Mouse (Mus musculus): Measurements from ENCODE around the gene Hbb-bs. TPM values are rescaled to one million over a fixed set of nuclear protein-coding genes. Genes with fewer than 3 reads are reported as not detected.

Hbb-bs gene
- 3,842 and 4,307 TPM in 2 replicates for polyA plus RNA-seq (2014; fragmentation: Nextera tagmentation; extraction: Ambion mirVana)

GRCm38 (mm10) chr7:103827808-103828207 is at the start of gene Hbb-bs:
Gene Hbb-bs (minus strand): TSS chr7:103828096.
- no peak within 1 kb of the TSS for H3K27ac ChIP-seq (ENCODE audit: low read depth, low read length)
- no peaks in the 10 kb centered on the region for H3K4me1 ChIP-seq (ENCODE audit: control insufficient read depth, insufficient read depth, low read length)
- H3K36me3 ChIP-seq (ENCODE audit: control insufficient read depth, insufficient read depth, low read length) = no peaks in the 10 kb centered on the region
- no peaks in the 10 kb centered on the region for H3K27me3 ChIP-seq (ENCODE audit: control insufficient read depth, insufficient read depth, low read length)
- H3K9ac ChIP-seq (ENCODE audit: low read depth, low read length) = no peak within 1 kb of the TSS
- no peaks in the 10 kb centered on the region for H3K9me3 ChIP-seq (ENCODE audit: control insufficient read depth, low read length)
- no peak for ATAC-seq (ENCODE audit: low FRiP score, low TSS enrichment)
- no peak within 1 kb of the TSS for H3K4me3 ChIP-seq (ENCODE audit: low read length)
- H3K4me2 ChIP-seq (replicated peaks; ENCODE audit: low read depth, low read length) = no peak within 1 kb of the TSS
- WGBS = 93% methylated on average over 4 of the region's 4 CpGs

GRCm38 (mm10) chr7:103877093-103877492 is 49.2 kb upstream of the Hbb-bs start:
- Histone ChIP-seq H3K27me3 (ENCODE audit: control insufficient read depth, insufficient read depth, low read length) (no peaks in the 10 kb centered on the region), H3K36me3 (ENCODE audit: control insufficient read depth, insufficient read depth, low read length) (no peaks in the 10 kb centered on the region), H3K4me3 (ENCODE audit: low read length) (no peak overlapping the region), H3K4me2 (replicated peaks; ENCODE audit: low read depth, low read length) (no peak overlapping the region), H3K4me1 (ENCODE audit: control insufficient read depth, insufficient read depth, low read length) (no peaks in the 10 kb centered on the region), H3K9ac (ENCODE audit: low read depth, low read length) (no peak overlapping the region), H3K27ac (ENCODE audit: low read depth, low read length) (no peak overlapping the region), H3K9me3 (ENCODE audit: control insufficient read depth, low read length) (no peaks in the 10 kb centered on the region)
- 87% methylated on average over 2 of the region's 2 CpGs for WGBS
- no peak for ATAC-seq (ENCODE audit: low FRiP score, low TSS enrichment)

- H3K4me2 ChIP-seq (replicated peaks; ENCODE audit: low read depth, low read length) = no peak overlapping the region
- ATAC-seq (ENCODE audit: low FRiP score, low TSS enrichment) = no peak
- H3K4me1 ChIP-seq (ENCODE audit: control insufficient read depth, insufficient read depth, low read length) = no peaks in the 10 kb centered on the region
- no peak overlapping the region for H3K9ac ChIP-seq (ENCODE audit: low read depth, low read length)
- no peak overlapping the region for H3K4me3 ChIP-seq (ENCODE audit: low read length)
- H3K27ac ChIP-seq (ENCODE audit: low read depth, low read length) = no peak overlapping the region
- no peaks in the 10 kb centered on the region for H3K36me3 ChIP-seq (ENCODE audit: control insufficient read depth, insufficient read depth, low read length)
- H3K9me3 ChIP-seq (ENCODE audit: control insufficient read depth, low read length) = no peaks in the 10 kb centered on the region
- WGBS = 48% methylated on average over 5 of the region's 5 CpGs
- H3K27me3 ChIP-seq (ENCODE audit: control insufficient read depth, insufficient read depth, low read length) = no peaks in the 10 kb centered on the region
Measured at GRCm38 (mm10) chr7:103874451-103874850, 46.6 kb upstream of the Hbb-bs start.

GRCm38 (mm10) chr7:103873064-103873463 is 45.2 kb upstream of the Hbb-bs start:
- H3K36me3 ChIP-seq (ENCODE audit: control insufficient read depth, insufficient read depth, low read length) = no peaks in the 10 kb centered on the region
- H3K27me3 ChIP-seq (ENCODE audit: control insufficient read depth, insufficient read depth, low read length) = no peaks in the 10 kb centered on the region
- no peak overlapping the region for H3K4me2 ChIP-seq (replicated peaks; ENCODE audit: low read depth, low read length)
- H3K4me3 ChIP-seq (ENCODE audit: low read length) = no peak overlapping the region
- no peak overlapping the region for H3K9ac ChIP-seq (ENCODE audit: low read depth, low read length)
- 8% methylated on average over 1 of the region's 1 CpGs for WGBS
- H3K4me1 ChIP-seq (ENCODE audit: control insufficient read depth, insufficient read depth, low read length) = no peaks in the 10 kb centered on the region
- no peak for ATAC-seq (ENCODE audit: low FRiP score, low TSS enrichment)
- no peak overlapping the region for H3K27ac ChIP-seq (ENCODE audit: low read depth, low read length)
- no peaks in the 10 kb centered on the region for H3K9me3 ChIP-seq (ENCODE audit: control insufficient read depth, low read length)

- Histone ChIP-seq H3K36me3 (ENCODE audit: control insufficient read depth, insufficient read depth, low read length) (no peaks in the 10 kb centered on the region), H3K27me3 (ENCODE audit: control insufficient read depth, insufficient read depth, low read length) (no peaks in the 10 kb centered on the region), H3K4me2 (replicated peaks; ENCODE audit: low read depth, low read length) (no peak overlapping the region), H3K27ac (ENCODE audit: low read depth, low read length) (no peak overlapping the region), H3K4me3 (ENCODE audit: low read length) (no peak overlapping the region), H3K9ac (ENCODE audit: low read depth, low read length) (no peak overlapping the region), H3K9me3 (ENCODE audit: control insufficient read depth, low read length) (no peaks in the 10 kb centered on the region), H3K4me1 (ENCODE audit: control insufficient read depth, insufficient read depth, low read length) (no peaks in the 10 kb centered on the region)
- no peak for ATAC-seq (ENCODE audit: low FRiP score, low TSS enrichment)
Measured at GRCm38 (mm10) chr7:103870667-103871066, 42.8 kb upstream of the Hbb-bs start.

GRCm38 (mm10) chr7:103865716-103866115 is 37.8 kb upstream of the Hbb-bs start:
- Histone ChIP-seq H3K36me3 (ENCODE audit: control insufficient read depth, insufficient read depth, low read length) (no peaks in the 10 kb centered on the region), H3K9ac (ENCODE audit: low read depth, low read length) (no peak overlapping the region), H3K27ac (ENCODE audit: low read depth, low read length) (no peak overlapping the region), H3K4me2 (replicated peaks; ENCODE audit: low read depth, low read length) (no peak overlapping the region), H3K4me3 (ENCODE audit: low read length) (no peak overlapping the region), H3K27me3 (ENCODE audit: control insufficient read depth, insufficient read depth, low read length) (no peaks in the 10 kb centered on the region), H3K4me1 (ENCODE audit: control insufficient read depth, insufficient read depth, low read length) (no peaks in the 10 kb centered on the region), H3K9me3 (ENCODE audit: control insufficient read depth, low read length) (no peaks in the 10 kb centered on the region)
- no peak for ATAC-seq (ENCODE audit: low FRiP score, low TSS enrichment)

GRCm38 (mm10) chr7:103861531-103861930 is 33.6 kb upstream of the Hbb-bs start:
- Histone ChIP-seq H3K27me3 (ENCODE audit: control insufficient read depth, insufficient read depth, low read length) (no peaks in the 10 kb centered on the region), H3K4me1 (ENCODE audit: control insufficient read depth, insufficient read depth, low read length) (no peaks in the 10 kb centered on the region), H3K4me2 (replicated peaks; ENCODE audit: low read depth, low read length) (no peak overlapping the region), H3K9ac (ENCODE audit: low read depth, low read length) (no peak overlapping the region), H3K4me3 (ENCODE audit: low read length) (no peak overlapping the region), H3K36me3 (ENCODE audit: control insufficient read depth, insufficient read depth, low read length) (no peaks in the 10 kb centered on the region), H3K27ac (ENCODE audit: low read depth, low read length) (no peak overlapping the region), H3K9me3 (ENCODE audit: control insufficient read depth, low read length) (no peaks in the 10 kb centered on the region)
- no peak for ATAC-seq (ENCODE audit: low FRiP score, low TSS enrichment)
- WGBS = 85% methylated on average over 3 of the region's 3 CpGs

- H3K36me3 ChIP-seq (ENCODE audit: control insufficient read depth, insufficient read depth, low read length) = no peaks in the 10 kb centered on the region
- no peaks in the 10 kb centered on the region for H3K9me3 ChIP-seq (ENCODE audit: control insufficient read depth, low read length)
- no peak overlapping the region for H3K9ac ChIP-seq (ENCODE audit: low read depth, low read length)
- H3K4me3 ChIP-seq (ENCODE audit: low read length) = no peak overlapping the region
- no peak overlapping the region for H3K27ac ChIP-seq (ENCODE audit: low read depth, low read length)
- peak; percentile 68; the same call in 1 of the 2 replicates for ATAC-seq (ENCODE audit: low FRiP score, low TSS enrichment)
- 46% methylated on average over 1 of the region's 1 CpGs for WGBS
- no peaks in the 10 kb centered on the region for H3K4me1 ChIP-seq (ENCODE audit: control insufficient read depth, insufficient read depth, low read length)
- no peak overlapping the region for H3K4me2 ChIP-seq (replicated peaks; ENCODE audit: low read depth, low read length)
- H3K27me3 ChIP-seq (ENCODE audit: control insufficient read depth, insufficient read depth, low read length) = no peaks in the 10 kb centered on the region
Measured at GRCm38 (mm10) chr7:103860855-103861254, 33.0 kb upstream of the Hbb-bs start.

- Histone ChIP-seq H3K36me3 (ENCODE audit: control insufficient read depth, insufficient read depth, low read length) (no peaks in the 10 kb centered on the region), H3K4me2 (replicated peaks; ENCODE audit: low read depth, low read length) (no peak overlapping the region), H3K27me3 (ENCODE audit: control insufficient read depth, insufficient read depth, low read length) (no peaks in the 10 kb centered on the region), H3K4me3 (ENCODE audit: low read length) (no peak overlapping the region), H3K9ac (ENCODE audit: low read depth, low read length) (no peak overlapping the region), H3K9me3 (ENCODE audit: control insufficient read depth, low read length) (no peaks in the 10 kb centered on the region), H3K27ac (ENCODE audit: low read depth, low read length) (no peak overlapping the region), H3K4me1 (ENCODE audit: control insufficient read depth, insufficient read depth, low read length) (no peaks in the 10 kb centered on the region)
- 78% methylated on average over 2 of the region's 2 CpGs for WGBS
- no peak for ATAC-seq (ENCODE audit: low FRiP score, low TSS enrichment)
Measured at GRCm38 (mm10) chr7:103859076-103859475, 31.2 kb upstream of the Hbb-bs start.

- Histone ChIP-seq H3K9ac (ENCODE audit: low read depth, low read length) (no peak overlapping the region), H3K9me3 (ENCODE audit: control insufficient read depth, low read length) (no peaks in the 10 kb centered on the region), H3K36me3 (ENCODE audit: control insufficient read depth, insufficient read depth, low read length) (no peaks in the 10 kb centered on the region), H3K4me2 (replicated peaks; ENCODE audit: low read depth, low read length) (no peak overlapping the region), H3K27ac (ENCODE audit: low read depth, low read length) (no peak overlapping the region), H3K27me3 (ENCODE audit: control insufficient read depth, insufficient read depth, low read length) (no peaks in the 10 kb centered on the region), H3K4me1 (ENCODE audit: control insufficient read depth, insufficient read depth, low read length) (no peaks in the 10 kb centered on the region), H3K4me3 (ENCODE audit: low read length) (no peak overlapping the region)
- ATAC-seq (ENCODE audit: low FRiP score, low TSS enrichment) = no peak
- WGBS = 67% methylated on average over 1 of the region's 1 CpGs
Measured at GRCm38 (mm10) chr7:103854669-103855068, 26.8 kb upstream of the Hbb-bs start.
